Mouse (Mus musculus) right cerebral cortex, postnatal 14 days (tissue): ENCODE data around the gene Mink1.

Experiments used
- DNase-seq: peaks from one replicate; pipeline ENCODE4 v3.0.0; 2022

Mink1 gene

GRCm38 (mm10) chr11:70655571-70656455 lies 93.1 kb downstream of the Mink1 start:
- no peak for DNase-seq

- DNase-seq = no peak
Observed at GRCm38 (mm10) chr11:70656456-70656927, 93.8 kb downstream of the Mink1 start.

GRCm38 (mm10) chr11:70656964-70657363 lies 94.3 kb downstream of the Mink1 start, which contains the start of gene Eno3:
Gene Eno3, plus strand, starts transcription at chr11:70657202.
- DNase-seq = no peak

GRCm38 (mm10) chr11:70657573-70657972 lies 94.9 kb downstream of the Mink1 start:
- DNase-seq = no peak

- no peak for DNase-seq
Observed at GRCm38 (mm10) chr11:70657991-70658390, 95.3 kb downstream of the Mink1 start.

- DNase-seq = no peak
Observed at GRCm38 (mm10) chr11:70658521-70658920, 95.8 kb downstream of the Mink1 start.

- DNase-seq = no peak
Observed at GRCm38 (mm10) chr11:70658942-70659341, 96.3 kb downstream of the Mink1 start.

GRCm38 (mm10) chr11:70660571-70660970 lies 97.9 kb downstream of the Mink1 start:
- no peak for DNase-seq

GRCm38 (mm10) chr11:70663101-70663500 lies 100.4 kb downstream of the Mink1 start:
- no peak for DNase-seq

GRCm38 (mm10) chr11:70663957-70664356 lies 101.3 kb downstream of the Mink1 start:
- DNase-seq = no peak
